Mouse (Mus musculus) limb, embryonic 14.5 days (tissue): ENCODE measurements at regions not wholly inside any gene's neighbourhood (a gene's known extent, or its start where the extent isn't known, plus 50 kb on each side); places are given as distances from the start of the nearest gene placed in this dataset.

ENCODE experiments used
- ATAC-seq: fragments of 200-750 bp; cut with Nextera tagmentation; 2 replicates; pipeline ENCODE4 v1.8.0; 2017; ENCODE audit warnings: low read depth, moderate number of reproducible peaks, moderate TSS enrichment; ENCODE audit not compliant: low FRiP score
- DNase-seq: peaks from one replicate; pipeline ENCODE4 v3.0.0-alpha.2; 2015; ENCODE audit warnings: low spot score
- H3K27ac ChIP-seq: fragments of 300-500 bp; sonication (generic); replicated peaks from 2 replicates; pipeline ENCODE4 v1.5.1; 2014; ENCODE audit warnings: low read depth, mild to moderate bottlenecking, low read length, moderate library complexity, mixed read lengths
- H3K27me3 ChIP-seq: fragments of 300-500 bp; sonication (generic); 2 replicates; pipeline ENCODE4 v1.6.1; 2014; ENCODE audit warnings: low read length, mixed read lengths; ENCODE audit not compliant: control insufficient read depth, insufficient read depth
- H3K36me3 ChIP-seq: fragments of 300-500 bp; sonication (generic); 2 replicates; pipeline ENCODE4 v1.6.1; 2014; ENCODE audit warnings: mild to moderate bottlenecking, low read length, moderate library complexity, mixed read lengths; ENCODE audit not compliant: control insufficient read depth, insufficient read depth
- H3K4me1 ChIP-seq: fragments of 300-500 bp; sonication (generic); 2 replicates; pipeline ENCODE4 v1.6.1; 2014; ENCODE audit warnings: antibody characterized with exemption, low read length, mixed read lengths; ENCODE audit not compliant: control insufficient read depth, insufficient read depth
- H3K4me2 ChIP-seq: fragments of 300-500 bp; sonication (generic); replicated peaks from 2 replicates; pipeline ENCODE4 v1.6.1; 2014; ENCODE audit warnings: low read depth, mild to moderate bottlenecking, low read length, moderate library complexity; ENCODE audit not compliant: severe bottlenecking
- H3K4me3 ChIP-seq: fragments of 300-500 bp; sonication (generic); replicated peaks from 2 replicates; pipeline ENCODE4 v1.5.1; 2014; ENCODE audit warnings: low read length
- H3K9ac ChIP-seq: fragments of 300-500 bp; sonication (generic); 2 replicates; pipeline ENCODE4 v1.6.1; 2014; ENCODE audit warnings: mild to moderate bottlenecking, low read depth, low read length, moderate library complexity; ENCODE audit not compliant: severe bottlenecking
- H3K9me3 ChIP-seq: fragments of 300-500 bp; sonication (generic); 2 replicates; pipeline ENCODE4 v1.6.1; 2016; ENCODE audit warnings: low read length; ENCODE audit not compliant: control insufficient read depth
- POLR2A ChIP-seq: fragments of 200-500 bp; IDR thresholded peaks from 2 replicates; pipeline ENCODE4 v1.8.0; 2012; ENCODE audit warnings: inconsistent platforms, mild to moderate bottlenecking, moderate library complexity, borderline replicate concordance; ENCODE audit not compliant: insufficient read depth, insufficient read length; ENCODE audit errors: extremely low read depth
- WGBS: fragments of 180-500 bp; shearing (Covaris S2); extraction: QIAGEN DNeasy Blood & Tissue Kit; methylation state at CpG from one replicate; pipeline ENCODE4 v1.1.7; 2014; 5-methylcytosine and 5-hydroxymethylcytosine counted together

DNA sequence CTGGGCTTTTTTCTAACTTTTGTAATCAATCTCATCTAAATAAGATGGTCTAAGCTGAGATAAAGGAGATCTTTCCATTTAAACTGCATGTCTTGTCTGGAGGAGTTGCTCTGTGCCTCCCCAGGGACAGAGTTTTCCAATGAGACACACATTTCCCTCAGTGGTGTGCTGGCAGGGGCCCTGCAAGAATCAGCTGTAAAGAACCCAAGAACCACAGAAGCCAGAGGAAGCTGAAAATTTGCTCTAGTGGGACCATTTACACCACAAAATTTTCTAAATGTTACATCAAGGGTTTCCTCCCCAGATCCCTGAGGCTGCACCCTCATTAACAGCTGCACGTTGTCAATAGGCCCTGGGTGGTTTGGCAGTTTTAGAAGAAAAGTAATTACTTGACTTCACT, 301.0 kb upstream of the Ttc14 start:
- Histone ChIP-seq H3K9me3 (no peaks in the 10 kb centered on the region), H3K4me1 (no peaks in the 10 kb centered on the region), H3K4me3 (no peak overlapping the region), H3K27ac (no peak overlapping the region), H3K9ac (no peak overlapping the region), H3K36me3 (no peaks in the 10 kb centered on the region), H3K27me3 (no peaks in the 10 kb centered on the region), H3K4me2 (no peak overlapping the region)
- no peak for DNase-seq
- no peak for TF ChIP-seq POLR2A
- no peak for ATAC-seq
- WGBS: 32% methylated on average over 1 of the region's 1 CpGs

DNA sequence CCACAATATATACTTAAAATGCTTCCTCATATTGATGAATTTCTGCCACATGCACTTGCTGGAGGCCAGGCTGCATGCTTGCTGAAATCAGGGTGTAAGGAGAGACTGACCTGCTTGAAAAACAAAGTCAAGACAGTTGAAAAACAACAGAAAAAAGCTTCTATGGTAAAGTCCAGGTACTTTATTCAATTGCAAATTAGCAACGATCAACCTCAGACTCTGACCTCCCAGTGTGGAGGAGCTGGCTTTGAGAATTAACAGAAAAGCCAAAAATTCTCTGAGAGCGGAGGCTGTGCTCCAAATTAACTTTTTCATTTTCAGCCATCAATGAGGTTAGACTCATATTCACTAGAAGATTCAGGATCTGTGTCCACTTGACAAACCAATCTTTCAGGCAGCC, 291.4 kb upstream of the Ttc14 start:
- Histone ChIP-seq H3K4me2 (no peak overlapping the region), H3K36me3 (no peaks in the 10 kb centered on the region), H3K27ac (no peak overlapping the region), H3K4me3 (no peak overlapping the region), H3K4me1 (no peaks in the 10 kb centered on the region), H3K9ac (no peak overlapping the region), H3K9me3 (peaks cover 3% of the 10 kb centered on the region; the same call in 1 of the 2 replicates), H3K27me3 (no peaks in the 10 kb centered on the region)
- WGBS: 79% methylated on average over 2 of the region's 2 CpGs
- TF ChIP-seq POLR2A: no peak
- ATAC-seq: no peak
- no peak for DNase-seq

DNA sequence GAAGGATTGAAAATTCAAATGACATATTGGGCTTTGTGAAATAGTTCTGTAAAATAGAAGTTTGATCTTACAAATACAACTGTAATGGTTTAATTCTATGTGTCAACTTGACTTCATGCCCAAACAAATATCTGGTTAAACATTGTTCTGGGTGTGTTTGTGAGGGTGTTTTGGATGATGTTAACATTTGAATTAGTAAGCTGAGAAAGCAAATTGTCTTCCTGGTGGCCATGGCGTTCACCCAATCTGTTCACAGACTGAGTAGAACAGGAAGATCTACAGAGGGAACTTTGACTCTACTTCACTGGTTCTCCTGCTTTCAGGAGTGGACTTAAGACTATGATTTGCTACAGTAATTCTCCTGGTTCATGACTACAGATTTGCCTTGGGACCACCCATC, 255.5 kb upstream of the Ttc14 start:
- H3K9ac ChIP-seq: no peak overlapping the region
- no peaks in the 10 kb centered on the region for H3K36me3 ChIP-seq
- ATAC-seq (no peak), DNase-seq (no peak)
- H3K4me2 ChIP-seq: no peak overlapping the region
- no peak overlapping the region for H3K4me3 ChIP-seq
- no peaks in the 10 kb centered on the region for H3K27me3 ChIP-seq
- H3K9me3 ChIP-seq: no peaks in the 10 kb centered on the region
- 78% methylated on average over 1 of the region's 1 CpGs for WGBS
- H3K27ac ChIP-seq: no peak overlapping the region
- no peaks in the 10 kb centered on the region for H3K4me1 ChIP-seq
- TF ChIP-seq POLR2A: no peak

DNA sequence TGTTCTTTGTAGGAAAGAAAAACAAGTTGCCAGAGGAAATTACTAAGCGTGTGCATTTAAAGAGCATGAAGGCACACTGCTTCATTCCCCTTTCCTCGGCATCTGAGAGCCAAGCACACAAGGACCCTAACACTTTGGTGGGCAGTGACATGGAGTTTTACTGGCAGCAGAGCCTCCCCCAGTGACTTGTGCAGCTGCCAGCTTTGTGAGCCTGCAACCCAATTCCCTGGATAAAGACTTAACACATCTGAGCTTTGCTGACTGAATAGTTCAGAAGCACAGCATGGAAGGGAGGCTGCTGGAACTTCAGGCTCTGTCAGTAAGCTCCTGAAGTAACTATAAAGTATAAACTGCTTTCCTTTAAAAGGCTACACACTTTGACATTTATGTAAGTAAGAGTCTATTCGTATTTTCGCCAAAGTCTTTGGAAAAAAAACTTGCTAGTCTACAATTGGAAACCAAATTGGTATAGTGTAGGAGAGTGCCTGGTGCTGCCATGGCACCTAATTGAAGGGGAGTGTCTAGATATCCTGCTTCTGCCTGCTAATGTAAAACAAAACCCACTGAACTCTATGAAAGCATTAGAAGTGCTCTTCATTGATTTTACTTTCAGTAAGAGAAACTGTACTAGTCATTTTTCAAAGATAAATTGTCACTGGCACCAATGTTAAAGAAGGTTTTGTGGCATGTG, 236.8 kb upstream of the Ttc14 start:
- H3K36me3 ChIP-seq: no peaks in the 10 kb centered on the region
- H3K4me3 ChIP-seq: no peak overlapping the region
- peak; percentile 60 for ATAC-seq
- no peak for TF ChIP-seq POLR2A
- peak overlapping the region; percentile 16; the same call in 1 of the 2 replicates for H3K4me2 ChIP-seq
- no peaks in the 10 kb centered on the region for H3K4me1 ChIP-seq
- no peaks in the 10 kb centered on the region for H3K27me3 ChIP-seq
- WGBS: 41% methylated on average over 4 of the region's 4 CpGs
- H3K27ac ChIP-seq: no peak overlapping the region
- H3K9ac ChIP-seq: 0 out of 2 replicates have a peak overlapping the region, but pooled peaks have one; percentile 25
- DNase-seq: no peak
- H3K9me3 ChIP-seq: no peaks in the 10 kb centered on the region

DNA sequence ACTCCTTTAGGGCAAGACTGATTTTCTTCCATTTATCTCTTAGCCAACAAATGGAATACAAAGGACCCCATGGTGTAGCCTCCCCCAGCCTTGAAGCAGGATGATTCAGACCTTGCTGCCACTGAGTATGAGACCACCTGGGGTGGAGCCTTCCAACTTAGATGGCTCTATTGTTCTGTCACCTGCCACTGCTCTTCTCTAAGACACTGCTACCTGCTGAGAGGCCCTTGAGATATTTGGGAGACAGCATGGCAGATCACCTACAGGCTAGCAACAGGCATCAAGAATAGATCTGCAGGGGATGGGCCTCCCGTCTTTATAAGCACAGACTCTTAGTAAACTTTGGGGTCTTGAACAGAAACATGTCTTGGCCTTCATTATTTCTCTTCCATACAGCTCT, 219.0 kb upstream of the Ttc14 start:
- no peak overlapping the region for H3K4me3 ChIP-seq
- no peak for ATAC-seq
- H3K36me3 ChIP-seq: no peaks in the 10 kb centered on the region
- H3K27me3 ChIP-seq: no peaks in the 10 kb centered on the region
- WGBS: 44% methylated on average over 1 of the region's 1 CpGs
- no peaks in the 10 kb centered on the region for H3K4me1 ChIP-seq
- no peak for DNase-seq
- H3K4me2 ChIP-seq: no peak overlapping the region
- H3K9ac ChIP-seq: no peak overlapping the region
- no peaks in the 10 kb centered on the region for H3K9me3 ChIP-seq
- H3K27ac ChIP-seq: no peak overlapping the region
- no peak for TF ChIP-seq POLR2A
